Mouse (Mus musculus) forebrain, postnatal 0 days (tissue): ENCODE data around the gene Fam83b. TPM values are rescaled to one million over a fixed set of nuclear protein-coding genes. Genes with fewer than 3 reads are reported as not detected.

Experiments
- ATAC-seq: fragments of 200-750 bp; cut with Nextera tagmentation; 2 replicates; pipeline ENCODE4 v1.8.0; 2017; ENCODE audit warnings: mild to moderate bottlenecking, moderate library complexity
- DNase-seq: peaks from one replicate; pipeline ENCODE4 v3.0.0-alpha.2; 2015
- H3K27ac ChIP-seq: fragments of 300-500 bp; sonication (generic); 2 replicates; pipeline ENCODE4 v1.5.1; 2014; ENCODE audit warnings: low read depth, mild to moderate bottlenecking, antibody characterized with exemption, low read length, moderate library complexity, mixed read lengths
- H3K27me3 ChIP-seq: fragments of 300-500 bp; sonication (generic); 2 replicates; pipeline ENCODE4 v1.6.1; 2014; ENCODE audit warnings: mild to moderate bottlenecking, low read length, mixed read lengths; ENCODE audit not compliant: insufficient read depth
- H3K36me3 ChIP-seq: fragments of 300-500 bp; sonication (generic); 2 replicates; pipeline ENCODE4 v1.6.1; 2014; ENCODE audit warnings: mild to moderate bottlenecking, moderate library complexity; ENCODE audit not compliant: insufficient read depth
- H3K4me1 ChIP-seq: fragments of 300-500 bp; sonication (generic); 2 replicates; pipeline ENCODE4 v1.6.1; 2014; ENCODE audit warnings: antibody characterized with exemption; ENCODE audit not compliant: insufficient read depth
- H3K4me2 ChIP-seq: fragments of 300-500 bp; sonication (generic); 2 replicates; pipeline ENCODE4 v1.6.1; 2014; ENCODE audit warnings: low read depth, mild to moderate bottlenecking, moderate library complexity
- H3K4me3 ChIP-seq: fragments of 300-500 bp; sonication (generic); 2 replicates; pipeline ENCODE4 v1.5.1; 2014; ENCODE audit warnings: low read depth, low read length, mixed read lengths
- H3K9ac ChIP-seq: fragments of 300-500 bp; sonication (generic); 2 replicates; pipeline ENCODE4 v1.6.1; 2014; ENCODE audit warnings: mild to moderate bottlenecking
- H3K9me3 ChIP-seq: fragments of 300-500 bp; sonication (generic); 2 replicates; pipeline ENCODE4 v1.6.1; 2016; ENCODE audit warnings: low read length
- CTCF ChIP-seq: sonication (generic); IDR thresholded peaks from 2 replicates; pipeline ENCODE4 v1.5.1; 2016; ENCODE audit warnings: antibody characterized with exemption, control low read depth, low read depth
- WGBS: fragments of 180-500 bp; shearing (Covaris S2); extraction: QIAGEN DNeasy Blood & Tissue Kit; methylation state at CpG from one replicate; pipeline ENCODE4 v1.1.7; 2014; 5-methylcytosine and 5-hydroxymethylcytosine counted together
- polyA plus RNA-seq: library from polyadenylated mRNA; unstranded; fragments of >200 nt; fragmentation: Nextera tagmentation; extraction: Ambion mirVana; gene quantifications from 2 replicates; pipeline ENCODE4 v1.2.1, GENCODE M21; 2015
- total RNA-seq: library from RNA; depleted of rRNA; stranded (reverse); fragments of >200 nt; gene quantifications from 2 replicates; pipeline ENCODE4 v1.2.3, GENCODE M21; 2014; rRNA removed

Gene Fam83b
- total RNA-seq, result 0.08 and 0.10 TPM in 2 replicates
- 0.04 and 0.18 TPM in 2 replicates for polyA plus RNA-seq

- 8% methylated on average over 40 of the region's 40 CpGs for WGBS
- peak; percentile 69 for ATAC-seq
- no peak within 1 kb of the TSS for H3K27ac ChIP-seq
- H3K9me3 ChIP-seq, result no peaks in the 10 kb centered on the region
- no peaks in the 10 kb centered on the region for H3K4me1 ChIP-seq
- H3K4me3 ChIP-seq, result peak within 1 kb of the TSS; percentile 44
- H3K27me3 ChIP-seq, result no peaks in the 10 kb centered on the region
- peak; percentile 4 for DNase-seq
- no peak for TF ChIP-seq CTCF
- peak within 1 kb of the TSS; percentile 49 for H3K9ac ChIP-seq
- H3K36me3 ChIP-seq, result no peaks in the 10 kb centered on the region
- peak within 1 kb of the TSS; percentile 99 for H3K4me2 ChIP-seq
Observed at GRCm38 (mm10) chr9:76566515-76567280, at the start of gene Fam83b. Gene Fam83b (minus strand): TSS chr9:76567116.

GRCm38 (mm10) chr9:76614165-76614564 lies 47.2 kb upstream of the Fam83b start:
- Histone ChIP-seq H3K27ac (no peak overlapping the region), H3K4me2 (no peak overlapping the region), H3K4me3 (no peak overlapping the region), H3K4me1 (no peaks in the 10 kb centered on the region), H3K9ac (no peak overlapping the region), H3K27me3 (no peaks in the 10 kb centered on the region), H3K36me3 (no peaks in the 10 kb centered on the region), H3K9me3 (no peaks in the 10 kb centered on the region)
- DNase-seq (no peak), ATAC-seq (no peak)
- WGBS, result 76% methylated on average over 4 of the region's 4 CpGs
- no peak for TF ChIP-seq CTCF

GRCm38 (mm10) chr9:76603744-76604143 lies 36.8 kb upstream of the Fam83b start:
- Histone ChIP-seq H3K27me3 (no peaks in the 10 kb centered on the region), H3K27ac (no peak overlapping the region), H3K36me3 (no peaks in the 10 kb centered on the region), H3K4me2 (no peak overlapping the region), H3K9me3 (no peaks in the 10 kb centered on the region), H3K4me3 (no peak overlapping the region), H3K9ac (no peak overlapping the region), H3K4me1 (no peaks in the 10 kb centered on the region)
- no peak for DNase-seq
- 63% methylated on average over 5 of the region's 5 CpGs for WGBS
- TF ChIP-seq CTCF, result no peak
- no peak for ATAC-seq

GRCm38 (mm10) chr9:76602874-76603273 lies 36.0 kb upstream of the Fam83b start:
- Histone ChIP-seq H3K4me3 (no peak overlapping the region), H3K4me1 (no peaks in the 10 kb centered on the region)
- 92% methylated on average over 2 of the region's 2 CpGs for WGBS

GRCm38 (mm10) chr9:76597395-76597794 lies 30.5 kb upstream of the Fam83b start:
- Histone ChIP-seq H3K9ac (no peak overlapping the region), H3K27me3 (no peaks in the 10 kb centered on the region), H3K36me3 (no peaks in the 10 kb centered on the region), H3K9me3 (no peaks in the 10 kb centered on the region), H3K4me3 (no peak overlapping the region), H3K27ac (no peak overlapping the region), H3K4me1 (no peaks in the 10 kb centered on the region), H3K4me2 (no peak overlapping the region)
- ATAC-seq, result no peak
- 73% methylated on average over 4 of the region's 4 CpGs for WGBS
- peak; percentile 2 for DNase-seq
- TF ChIP-seq CTCF, result no peak

More at GRCm38 (mm10) chr9:76602874-76603273, 36.0 kb upstream of the Fam83b start:
- Histone ChIP-seq H3K9ac (no peak overlapping the region), H3K27me3 (no peaks in the 10 kb centered on the region), H3K27ac (no peak overlapping the region), H3K4me2 (no peak overlapping the region), H3K36me3 (no peaks in the 10 kb centered on the region), H3K9me3 (no peaks in the 10 kb centered on the region)
- ATAC-seq (no peak), DNase-seq (no peak)
- TF ChIP-seq CTCF, result no peak

- Histone ChIP-seq H3K9ac (no peak overlapping the region), H3K4me3 (no peak overlapping the region), H3K27me3 (no peaks in the 10 kb centered on the region), H3K4me2 (no peak overlapping the region), H3K27ac (no peak overlapping the region), H3K4me1 (no peaks in the 10 kb centered on the region), H3K36me3 (no peaks in the 10 kb centered on the region), H3K9me3 (no peaks in the 10 kb centered on the region)
- WGBS, result 74% methylated on average over 2 of the region's 2 CpGs
- ATAC-seq (no peak), DNase-seq (no peak)
- TF ChIP-seq CTCF, result no peak
Observed at GRCm38 (mm10) chr9:76593841-76594240, 26.9 kb upstream of the Fam83b start.

GRCm38 (mm10) chr9:76583943-76584342 lies 17.0 kb upstream of the Fam83b start:
- ATAC-seq, result no peak
- no peaks in the 10 kb centered on the region for H3K27me3 ChIP-seq
- DNase-seq, result no peak
- H3K36me3 ChIP-seq, result no peaks in the 10 kb centered on the region
- H3K9ac ChIP-seq, result no peak overlapping the region
- H3K27ac ChIP-seq, result no peak overlapping the region
- no peak for TF ChIP-seq CTCF
- no peaks in the 10 kb centered on the region for H3K4me1 ChIP-seq
- no peak overlapping the region for H3K4me3 ChIP-seq
- no peaks in the 10 kb centered on the region for H3K9me3 ChIP-seq
- H3K4me2 ChIP-seq, result no peak overlapping the region
- 92% methylated on average over 6 of the region's 6 CpGs for WGBS
